Mouse (Mus musculus): ENCODE results near the gene Nit1.

The Nit1 gene

DNA sequence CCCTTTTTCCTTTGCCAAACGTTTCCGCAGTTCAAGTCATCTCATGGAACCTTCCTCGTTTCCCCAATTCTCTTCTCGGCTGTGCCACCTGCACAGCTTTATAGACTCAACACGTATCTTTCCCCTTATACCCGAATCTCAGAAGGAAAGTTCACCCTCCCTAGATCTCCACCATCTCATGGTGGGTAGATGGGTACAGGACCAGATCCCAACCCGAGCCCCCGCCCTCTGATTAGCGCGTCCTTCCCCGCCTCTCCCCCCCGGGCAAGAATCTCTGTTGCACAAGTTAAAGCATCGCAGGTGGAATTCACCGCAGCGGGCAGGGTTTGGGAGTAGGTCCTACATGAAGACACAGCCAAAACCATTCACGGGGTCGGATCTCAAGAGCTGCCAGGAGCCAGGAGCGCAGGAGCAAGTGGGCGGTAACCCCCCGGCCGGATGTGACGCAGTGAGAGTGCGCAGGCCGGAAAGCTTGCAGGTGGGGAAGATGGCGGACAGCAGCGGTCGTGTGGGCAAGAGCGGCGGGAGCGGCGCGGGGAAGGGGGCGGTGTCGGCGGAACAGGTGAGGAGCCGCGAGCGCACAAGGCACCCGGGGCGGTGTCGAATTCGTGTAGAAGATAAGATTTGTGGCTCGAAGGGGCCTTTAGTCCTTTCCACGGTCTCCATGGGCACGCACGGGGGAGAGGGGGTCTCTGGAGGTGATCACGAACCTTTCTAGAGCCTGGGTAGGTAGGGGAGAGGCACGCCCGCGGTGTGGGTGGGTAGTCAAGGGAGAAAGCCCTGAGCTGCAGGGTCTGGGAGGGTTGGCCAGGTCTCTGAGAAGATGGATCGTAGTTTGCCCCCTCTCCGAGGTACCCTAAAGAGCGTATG, at the start of gene Nit1, which contains the start of gene Pfdn2:
Nit1 (minus strand) TSS at position 422 of the 870 bp plus-strand sequence.
Pfdn2 (plus strand) TSS at position 446 of the 870 bp plus-strand sequence.
- peak; percentile 94 to 96 for DNase-seq

DNA sequence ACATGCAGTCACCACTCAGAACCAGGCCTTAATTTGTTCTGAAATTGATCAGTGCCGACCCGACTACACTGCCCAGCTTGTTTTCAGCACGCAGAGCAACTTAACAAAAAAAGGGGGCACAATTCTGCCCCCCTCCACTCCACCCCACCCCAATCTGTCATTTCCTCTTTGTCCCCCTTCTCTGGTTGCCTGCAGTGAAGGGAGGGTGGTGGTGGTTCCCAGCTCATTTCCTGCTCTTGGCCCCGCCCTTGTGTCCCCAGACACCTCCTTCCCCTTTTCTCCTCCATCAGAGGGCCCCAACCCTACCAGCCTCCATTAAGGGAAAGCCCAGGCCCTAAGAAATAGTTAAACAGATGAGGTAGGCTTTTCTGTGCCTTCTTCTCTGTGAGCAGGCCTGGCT, 44.7 kb upstream of the Nit1 start:
- DNase-seq: no peak

DNA sequence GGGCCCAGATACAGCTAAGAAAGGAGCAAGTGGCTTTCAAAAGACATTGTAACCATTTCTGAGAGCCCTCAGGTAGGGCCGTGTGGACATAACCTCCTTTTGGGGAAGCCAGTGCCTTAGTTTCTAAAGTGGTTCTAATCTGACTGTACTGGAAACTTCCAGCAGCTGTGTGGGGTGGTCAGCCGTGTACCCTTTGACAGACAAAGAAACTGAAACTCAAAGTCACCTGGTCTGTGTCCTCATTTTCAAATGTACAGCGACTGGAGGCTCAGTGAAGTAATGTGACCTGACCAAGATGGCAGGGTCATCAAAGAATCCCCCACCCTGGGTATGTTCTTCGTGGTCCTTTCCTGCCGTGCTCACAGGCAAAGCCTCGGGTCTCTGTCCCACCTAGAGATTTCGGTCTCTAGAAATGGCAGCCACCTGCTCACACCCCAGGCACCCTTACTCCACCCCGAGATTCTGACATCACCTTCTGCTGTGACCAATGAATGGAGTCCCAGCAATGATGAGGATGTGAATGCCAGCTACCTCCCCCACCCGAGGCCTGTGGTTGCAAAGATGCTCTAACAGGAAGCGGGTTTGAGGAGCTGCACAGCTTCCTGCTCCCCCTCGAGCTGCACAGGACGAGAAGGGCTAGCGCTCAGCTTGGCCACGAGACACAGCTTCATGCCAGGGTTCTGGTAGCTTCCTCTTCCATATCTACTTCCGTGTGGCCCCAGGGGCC, 43.1 kb upstream of the Nit1 start, which contains the start of gene Arhgap30:
Arhgap30 (plus strand) TSS at position 579 of the 727 bp plus-strand sequence.
- peak in 1 of 2 experiments; percentile 53 for DNase-seq

DNA sequence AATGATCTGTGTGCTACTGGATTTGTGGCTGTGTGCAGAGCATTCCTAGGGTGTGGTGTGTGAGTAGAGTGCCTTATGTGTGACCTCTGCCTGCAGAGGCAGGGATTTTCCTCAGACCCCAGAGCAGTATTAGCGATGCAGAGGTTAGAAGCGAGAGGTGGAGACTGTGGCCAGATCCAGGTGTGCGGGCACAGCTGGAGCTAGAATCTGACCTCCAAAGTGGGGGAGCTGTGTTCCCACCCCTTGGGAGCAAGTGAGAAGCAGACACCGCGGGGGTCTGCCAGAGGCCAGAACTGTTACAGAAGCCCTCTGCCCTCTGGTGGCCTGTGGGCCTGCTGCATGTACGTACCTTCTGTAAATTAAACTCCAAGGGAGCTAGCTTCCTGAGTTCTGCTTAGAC, 41.7 kb upstream of the Nit1 start:
- no peak for DNase-seq

GRCm38 (mm10) chr1:171385171-171385570, 39.7 kb upstream of the Nit1 start:
- DNase-seq: no peak

- no peak for DNase-seq
Observed at GRCm38 (mm10) chr1:171384361-171384760, 38.9 kb upstream of the Nit1 start.

- DNase-seq: no peak
Observed at GRCm38 (mm10) chr1:171382096-171382620, 36.7 kb upstream of the Nit1 start.

GRCm38 (mm10) chr1:171379935-171380599, 34.6 kb upstream of the Nit1 start:
- DNase-seq: peak; percentile 84 to 85

GRCm38 (mm10) chr1:171378298-171378697, 32.9 kb upstream of the Nit1 start:
- DNase-seq: no peak

DNA sequence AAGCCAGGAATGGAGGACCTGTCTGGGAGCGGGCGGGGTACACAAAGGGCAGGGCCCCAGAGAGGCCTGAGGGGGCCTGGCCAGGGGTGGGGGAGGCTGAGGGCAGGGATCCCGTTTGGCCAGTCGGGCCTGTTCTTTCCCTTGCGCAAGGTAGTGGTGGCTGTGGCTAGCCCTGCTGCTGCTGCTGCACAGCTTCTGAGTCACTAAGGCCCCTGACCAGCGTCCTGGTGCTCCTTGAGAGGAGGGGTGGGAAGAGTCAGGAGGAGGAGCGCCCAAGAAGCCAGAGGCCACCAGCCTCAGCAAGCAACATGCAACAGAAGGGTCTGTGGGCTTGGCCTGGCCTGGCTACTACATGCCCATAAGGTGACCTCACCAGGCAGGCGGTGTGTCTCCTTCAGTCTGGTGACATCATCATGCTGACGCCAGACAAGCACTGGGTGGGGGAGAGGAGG, 30.2 kb upstream of the Nit1 start:
- no peak for DNase-seq

DNA sequence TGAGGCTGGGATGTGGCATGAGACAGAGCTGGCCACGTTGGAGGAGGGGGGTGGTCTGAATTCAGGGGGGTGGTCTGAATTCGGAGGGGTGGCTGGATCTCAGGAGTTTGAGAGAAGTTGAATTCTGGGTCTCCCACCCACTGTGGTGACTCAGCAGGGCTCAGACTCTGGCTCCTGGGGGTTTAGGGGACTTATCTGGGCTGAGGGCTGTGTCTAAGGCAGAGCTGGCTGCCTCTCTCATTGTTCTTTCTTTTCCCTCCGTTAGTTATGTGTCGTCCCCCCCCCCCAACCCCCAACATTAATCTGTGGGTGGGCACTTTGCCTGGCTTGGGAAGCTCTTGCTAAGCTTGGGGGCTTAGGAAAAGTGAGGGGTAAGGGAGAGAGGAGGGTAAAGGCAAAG, 28.5 kb upstream of the Nit1 start:
- no peak for DNase-seq

DNA sequence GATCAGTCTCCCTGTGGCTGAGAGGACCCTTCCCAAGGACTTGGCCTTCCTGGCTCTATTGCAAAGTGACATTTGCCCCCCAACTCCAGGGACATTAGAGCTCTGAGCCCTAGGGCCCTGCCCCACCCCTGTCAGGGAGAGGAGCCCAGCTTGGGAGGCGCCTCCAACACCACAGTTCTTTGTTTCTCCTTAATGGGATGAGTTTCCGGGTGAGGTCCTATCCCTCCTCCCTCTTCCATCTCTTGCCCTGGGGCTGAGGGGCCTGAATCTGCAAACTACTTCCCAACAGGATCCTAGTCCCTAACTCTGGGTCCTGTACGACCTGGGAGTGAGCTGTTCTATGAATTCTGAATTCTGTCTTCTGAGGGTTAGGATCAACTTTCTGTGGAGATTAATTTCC, 27.4 kb upstream of the Nit1 start:
- no peak for DNase-seq

GRCm38 (mm10) chr1:171369845-171370556, 24.6 kb upstream of the Nit1 start, which contains the start of gene Nectin4:
Nectin4 (plus strand) TSS chr1:171370099.
- peak; percentile 50 to 76 for DNase-seq

DNA sequence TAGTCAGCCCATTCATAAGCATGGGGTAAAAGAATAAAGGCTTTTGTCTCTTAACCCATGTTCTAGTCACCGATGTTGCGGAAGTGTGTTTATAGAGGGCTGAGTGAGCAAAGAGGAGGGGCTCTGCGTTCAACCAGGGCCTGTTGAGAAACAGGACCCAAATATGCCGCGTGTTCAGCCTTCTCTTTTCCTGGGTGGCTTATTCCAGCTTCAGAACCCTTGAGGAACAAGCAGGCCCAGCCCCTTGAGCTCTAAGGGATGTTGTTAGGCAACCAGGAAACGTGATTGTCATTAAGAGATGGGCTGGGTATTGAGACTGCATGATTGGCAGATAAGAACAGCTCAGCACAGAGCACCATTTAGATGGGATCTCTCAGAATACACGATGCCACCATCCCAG, 20.5 kb upstream of the Nit1 start:
- DNase-seq: no peak

GRCm38 (mm10) chr1:171361106-171362103, 16.0 kb upstream of the Nit1 start:
- DNase-seq: peak; percentile 71 to 81

DNA sequence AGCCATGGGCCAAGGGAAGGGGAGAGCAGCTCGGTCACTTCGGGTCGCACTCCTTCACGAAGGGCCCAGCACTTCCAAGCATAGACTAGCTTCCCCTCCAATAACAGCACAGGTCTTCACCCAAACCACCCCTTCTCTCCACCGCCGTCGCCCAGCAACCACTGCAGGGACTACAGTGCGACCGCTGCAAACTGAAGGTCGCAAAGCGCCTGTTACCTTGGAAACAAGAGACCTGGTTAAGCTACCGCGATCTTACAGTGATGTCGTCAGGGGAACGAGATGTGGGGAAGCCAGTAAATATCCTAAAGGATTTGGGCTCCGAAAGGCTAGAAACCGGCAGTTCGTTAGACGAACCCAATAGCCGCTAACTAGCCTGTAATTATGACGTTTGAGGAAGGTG, 15.2 kb upstream of the Nit1 start, which contains the start of gene Klhdc9:
Klhdc9 (minus strand) TSS at position 143 of the 400 bp plus-strand sequence.
- peak; percentile 88 to 97 for DNase-seq

DNA sequence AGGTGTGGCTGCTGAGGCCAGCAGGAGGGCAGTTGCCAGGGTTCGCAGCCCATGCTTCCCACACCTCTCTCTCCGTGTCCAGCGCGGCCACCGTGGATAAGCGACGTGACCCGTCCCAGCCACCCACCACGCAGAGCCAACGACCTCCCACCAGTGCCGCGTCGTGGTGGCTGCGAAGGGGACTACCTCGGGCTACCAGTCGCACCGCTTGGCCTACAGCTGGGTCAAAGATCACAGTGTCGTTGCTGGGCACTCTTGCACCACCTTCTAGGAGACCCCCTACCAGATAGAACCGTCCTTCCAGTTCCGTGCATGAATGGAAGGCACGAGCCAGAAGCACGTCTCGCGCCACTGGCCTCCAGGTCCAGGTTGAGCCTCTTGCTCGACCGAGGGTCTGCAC, 14.8 kb upstream of the Nit1 start:
- DNase-seq: no peak

GRCm38 (mm10) chr1:171358421-171358820, 13.0 kb upstream of the Nit1 start:
- peak in 1 of 2 experiments; percentile 39 for DNase-seq

DNA sequence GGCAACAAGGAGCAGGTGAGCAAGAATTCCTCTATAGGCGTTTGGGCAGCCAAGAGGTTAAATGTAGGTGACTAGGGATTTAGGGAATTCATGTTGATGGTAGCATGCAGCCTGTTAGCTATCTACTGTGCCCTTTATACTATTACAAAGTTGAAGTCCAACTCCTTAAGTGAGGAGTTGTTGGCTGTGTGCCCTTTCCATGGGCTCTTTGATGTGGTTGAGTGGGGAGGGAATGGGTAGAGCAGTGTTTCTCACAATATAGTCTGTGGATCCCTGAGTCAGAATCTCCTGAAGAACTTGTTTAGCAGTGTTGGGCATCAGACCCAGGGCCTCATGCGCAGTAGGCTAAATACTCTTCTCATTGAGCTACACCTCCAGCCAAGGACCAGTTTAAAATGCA, 11.4 kb upstream of the Nit1 start:
- peak in 1 of 2 experiments; percentile 35 for DNase-seq

GRCm38 (mm10) chr1:171355812-171356340, 10.4 kb upstream of the Nit1 start:
- peak; percentile 36 to 50 for DNase-seq

Measured in kidney, postnatal 25 days (tissue).